Mouse (Mus musculus) olfactory bulb, adult 2 months (tissue): ENCODE results near the gene Ppt2.

Experiments
- CTCF ChIP-seq: fragments of 200-500 bp; IDR thresholded peaks from 2 replicates; pipeline ENCODE4 v1.5.1; 2012; ENCODE audit warnings: low read depth, mild to moderate bottlenecking, low read length, moderate library complexity; ENCODE audit not compliant: insufficient read depth
- POLR2A ChIP-seq: fragments of 200-500 bp; IDR thresholded peaks from 2 replicates; pipeline ENCODE4 v1.6.1; 2012; ENCODE audit warnings: mild to moderate bottlenecking, low read depth, low read length, moderate library complexity; ENCODE audit not compliant: insufficient read depth

DNA sequence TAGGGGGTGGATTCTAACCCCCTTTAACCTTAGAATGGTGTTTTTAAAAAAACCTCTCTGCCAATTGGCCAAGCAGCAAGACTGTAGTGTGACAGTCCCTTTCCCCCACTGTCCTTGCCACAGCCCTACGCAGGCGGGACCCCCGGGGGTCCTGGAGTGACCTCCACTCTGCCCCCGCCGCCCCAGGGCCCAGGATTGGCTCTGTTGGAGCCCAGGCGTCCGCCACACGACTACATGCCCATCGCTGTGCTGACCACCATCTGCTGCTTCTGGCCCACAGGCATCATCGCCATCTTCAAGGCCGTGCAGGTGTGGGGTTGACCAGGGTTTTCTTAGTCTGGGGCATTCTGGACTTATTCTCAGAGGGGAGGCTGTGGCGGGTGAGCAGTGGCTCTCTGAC, 3.3 kb upstream of the Ppt2 start:
- TF ChIP-seq CTCF = no peak
- TF ChIP-seq POLR2A = no peak
